Mouse (Mus musculus) spleen, postnatal 36 days (tissue): ENCODE measurements around the gene Tmem129.

Experiments
- DNase-seq, 2 experiments: peaks; one replicate each; pipeline ENCODE4 v3.0.0; 2022; ENCODE audit warnings: low spot score in 2 of 2, mixed read lengths in 1 of 2

The Tmem129 gene

GRCm38 (mm10) chr5:33687142-33687541 lies 28.9 kb upstream of the Tmem129 start:
- no peak for DNase-seq

- no peak for DNase-seq
Observed at GRCm38 (mm10) chr5:33684932-33685331, 26.7 kb upstream of the Tmem129 start.

- DNase-seq = no peak
Observed at GRCm38 (mm10) chr5:33683897-33684652, 25.9 kb upstream of the Tmem129 start.

DNA sequence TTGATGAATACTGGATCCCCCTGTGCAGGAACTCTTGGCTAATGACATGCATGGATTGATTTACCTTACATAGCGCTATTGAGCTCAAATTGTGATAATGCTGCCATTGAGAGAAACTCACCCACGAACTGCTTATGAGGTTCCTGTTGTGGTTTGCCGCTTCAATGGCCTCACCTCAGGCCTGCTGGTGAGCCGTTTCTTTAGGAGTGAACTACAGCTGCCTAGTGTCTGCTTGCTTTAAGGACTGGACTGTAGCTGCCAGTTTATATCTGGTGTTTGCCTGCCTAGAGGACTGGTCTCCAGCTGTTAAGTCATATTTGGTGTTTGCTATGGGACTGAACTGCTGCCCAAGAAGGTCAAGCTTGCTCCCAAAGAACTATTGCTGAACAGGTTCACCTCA lies 24.7 kb upstream of the Tmem129 start:
- no peak for DNase-seq

DNA sequence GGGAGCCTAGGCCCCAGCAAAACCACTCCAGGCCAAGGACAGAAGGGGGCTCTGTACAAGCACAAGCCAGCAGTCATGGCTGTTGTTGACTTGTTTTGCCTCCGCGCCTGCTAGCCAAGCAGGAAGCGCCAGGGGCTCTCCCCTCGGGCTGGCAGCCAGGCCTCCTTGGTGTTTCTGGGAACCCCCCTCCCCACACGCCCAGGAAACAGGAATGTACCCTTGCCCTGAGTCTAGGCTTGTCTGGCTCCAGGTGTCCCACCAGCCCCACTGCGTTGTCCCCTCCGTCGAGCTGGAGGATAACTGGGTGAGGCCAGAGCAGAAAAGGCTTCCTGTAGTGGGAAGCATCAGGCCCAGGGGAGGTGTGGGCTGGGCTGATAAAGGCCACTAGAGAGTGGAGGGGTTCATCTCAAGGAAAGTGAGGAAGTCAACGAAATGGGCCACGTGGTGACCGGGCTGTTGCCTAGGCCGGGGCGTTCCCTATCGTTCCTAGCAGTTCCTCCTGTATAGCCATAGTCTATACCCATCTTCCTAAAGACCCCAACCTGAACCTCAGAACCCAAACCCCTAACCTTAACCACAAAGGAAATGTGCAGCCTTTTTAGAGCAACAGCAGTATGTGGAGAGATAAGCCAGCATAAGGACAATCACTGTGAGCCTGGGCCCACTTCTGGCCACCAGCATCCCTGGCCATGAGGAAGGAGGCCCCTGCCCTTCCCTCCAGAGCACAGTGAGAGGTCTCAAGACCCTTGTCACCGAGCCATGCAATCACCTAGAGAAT lies 23.6 kb upstream of the Tmem129 start:
- no peak for DNase-seq

DNA sequence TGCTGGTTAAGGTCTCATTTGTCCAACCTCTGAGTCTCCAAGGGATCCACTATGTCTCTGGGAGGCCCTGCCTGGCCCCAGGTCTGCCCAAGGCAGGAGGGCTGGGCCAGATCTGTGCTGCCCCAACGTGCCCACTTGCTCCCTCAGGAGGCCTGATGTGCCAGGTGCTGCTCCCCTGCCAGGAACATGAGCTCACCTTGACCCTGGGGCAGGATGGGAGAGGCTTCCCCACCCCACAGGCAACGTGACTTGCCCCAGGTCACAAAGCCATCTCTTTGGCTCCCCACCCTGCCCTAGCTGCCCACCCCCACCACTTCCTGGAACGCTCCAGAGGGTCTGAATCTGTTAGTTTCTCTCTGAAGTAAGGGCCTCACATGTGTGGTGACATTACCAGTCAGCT lies 22.8 kb upstream of the Tmem129 start:
- no peak for DNase-seq

- DNase-seq = no peak
Observed at GRCm38 (mm10) chr5:33678244-33678643, 20.0 kb upstream of the Tmem129 start.

DNA sequence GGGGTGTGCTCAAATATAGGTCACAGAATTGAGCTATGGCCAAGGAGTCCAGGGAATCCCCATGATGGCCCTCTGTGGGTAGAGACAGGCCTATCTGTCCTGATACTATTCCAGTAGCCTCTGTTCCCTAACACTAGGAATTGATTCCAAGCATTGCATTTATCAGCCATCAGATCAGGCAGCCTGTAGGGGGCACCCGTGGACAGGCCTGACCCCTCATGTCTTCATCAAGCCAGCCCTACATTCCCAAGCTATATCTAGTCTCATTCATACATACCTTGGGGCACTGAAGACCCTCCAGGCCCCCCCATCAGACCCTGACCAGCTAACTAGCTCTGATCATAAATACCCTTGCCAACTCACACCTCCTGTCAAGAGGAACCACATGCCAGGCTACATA lies 17.7 kb upstream of the Tmem129 start:
- DNase-seq = no peak

- DNase-seq = no peak
Observed at GRCm38 (mm10) chr5:33674439-33674838, 16.2 kb upstream of the Tmem129 start.

GRCm38 (mm10) chr5:33671659-33672058 lies 13.4 kb upstream of the Tmem129 start:
- DNase-seq = no peak

GRCm38 (mm10) chr5:33668223-33668622 lies 10.0 kb upstream of the Tmem129 start:
- peak; percentile 42 to 55 for DNase-seq

DNA sequence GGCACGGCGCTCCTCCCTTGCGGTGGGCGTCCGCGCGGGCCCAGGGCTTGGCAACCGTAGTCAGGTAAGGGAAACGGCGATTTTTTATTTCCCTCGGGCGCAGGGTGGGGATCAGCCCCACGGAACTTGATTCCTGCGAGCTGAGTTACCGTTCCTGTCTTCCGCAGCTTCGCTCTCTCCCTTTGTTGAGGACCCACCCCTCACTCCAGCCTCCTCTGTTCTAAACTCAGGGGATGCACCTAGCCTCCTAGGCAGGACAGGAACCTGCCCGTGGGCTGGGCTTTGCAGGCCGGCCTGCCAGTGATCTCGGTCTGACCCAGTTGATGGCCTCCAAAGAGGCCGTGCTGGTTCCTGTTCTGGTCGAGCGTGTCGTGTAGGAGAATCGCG lies 441 bp upstream of the Tmem129 start:
- no peak for DNase-seq

- no peak for DNase-seq
Observed at GRCm38 (mm10) chr5:33657251-33657786, 897 bp downstream of the Tmem129 start.

DNA sequence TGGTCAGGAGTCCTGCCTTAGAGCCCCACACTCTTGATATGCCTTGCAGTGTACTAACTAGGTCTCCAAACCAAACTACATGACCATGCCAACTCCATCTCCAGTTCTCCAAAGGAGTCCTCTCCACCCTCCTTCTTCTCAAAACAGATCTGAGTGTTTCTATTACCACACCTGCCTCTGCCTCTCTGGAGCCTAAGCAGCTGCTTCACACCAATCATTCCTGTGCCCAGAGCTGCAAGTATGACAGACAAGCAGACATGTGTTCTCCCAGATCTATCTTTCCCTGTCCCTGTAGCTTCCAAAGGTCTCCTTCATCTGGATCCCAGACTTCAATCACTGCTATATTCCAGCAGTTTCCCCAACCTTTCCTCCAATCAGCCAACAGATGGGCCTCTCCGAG lies 1.5 kb downstream of the Tmem129 start:
- DNase-seq = no peak

- DNase-seq = peak; percentile 12 to 14
Observed at GRCm38 (mm10) chr5:33655251-33655840, 2.9 kb downstream of the Tmem129 start.

- DNase-seq = no peak
Observed at GRCm38 (mm10) chr5:33654424-33654823, 3.8 kb downstream of the Tmem129 start.

GRCm38 (mm10) chr5:33652783-33653173 lies 5.4 kb downstream of the Tmem129 start:
- DNase-seq = no peak

- DNase-seq = peak; percentile 97
Observed at GRCm38 (mm10) chr5:33651921-33652782, 6.1 kb downstream of the Tmem129 start, which contains the start of gene Slbp. Gene Slbp (minus strand): TSS chr5:33652574.

DNA sequence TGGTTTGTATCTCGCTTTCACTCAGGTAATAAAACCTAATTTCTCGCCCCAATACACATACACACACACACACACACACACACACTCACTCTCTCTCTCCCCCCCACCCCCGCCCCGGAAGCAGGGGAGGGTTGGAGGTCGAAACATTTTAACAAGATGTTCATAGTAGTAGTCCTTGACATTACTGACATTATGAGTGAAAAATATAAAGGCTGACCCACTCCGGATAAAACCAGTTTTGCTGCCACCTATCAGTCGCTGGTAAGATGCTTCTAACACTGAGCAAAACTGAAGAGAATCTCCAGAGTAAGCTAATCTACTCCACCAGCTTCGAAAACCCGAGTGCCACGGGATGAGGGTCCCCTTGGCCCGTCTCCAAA lies 6.7 kb downstream of the Tmem129 start:
- no peak for DNase-seq

DNA sequence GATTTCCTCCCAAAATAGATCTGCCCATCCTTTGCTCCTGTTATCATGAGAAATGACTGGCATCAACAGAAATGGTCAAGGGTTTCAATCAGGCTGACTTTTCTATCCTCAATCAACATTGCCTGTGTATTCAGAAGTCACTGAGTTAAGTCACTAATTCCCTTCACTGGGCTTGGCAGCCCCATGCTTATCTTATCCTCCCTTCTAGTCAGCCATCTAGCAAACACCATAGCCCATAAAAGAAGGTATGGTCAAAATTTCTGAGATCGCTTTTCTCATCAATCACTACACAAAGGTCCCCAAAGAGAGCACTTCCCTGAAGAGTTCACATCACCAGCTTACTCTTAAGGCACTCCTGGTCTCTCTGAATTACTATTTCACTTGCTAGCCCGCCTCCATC lies 7.2 kb downstream of the Tmem129 start:
- DNase-seq = no peak

- DNase-seq = peak; percentile 38 to 42
Observed at GRCm38 (mm10) chr5:33640652-33641051, 17.6 kb downstream of the Tmem129 start.

DNA sequence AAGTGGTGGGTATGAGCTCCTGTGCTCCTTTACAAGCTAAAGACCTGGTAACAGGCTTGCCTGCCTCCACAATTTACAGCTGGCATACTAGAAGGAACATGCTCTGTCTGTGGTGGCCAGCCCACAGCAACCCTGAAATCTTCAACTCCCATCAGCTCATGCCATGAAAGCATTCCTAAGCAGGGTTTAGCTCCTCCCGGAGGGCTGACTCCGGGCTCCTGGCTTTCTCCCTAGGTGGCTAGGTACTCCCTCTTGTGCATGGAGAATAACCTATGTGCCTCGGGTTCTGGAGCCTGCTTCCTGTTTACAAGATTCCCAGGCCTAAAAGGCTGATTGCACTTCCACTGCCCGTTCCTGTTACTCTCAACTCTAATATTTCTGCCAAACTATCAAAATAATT lies 19.4 kb downstream of the Tmem129 start:
- no peak for DNase-seq
